Mouse (Mus musculus): ENCODE data around the gene Impdh1. TPM values are rescaled to one million over a fixed set of nuclear protein-coding genes. Genes with fewer than 3 reads are reported as not detected.

Gene Impdh1
- polyA plus RNA-seq, 1 experiment from 2014 or later, result 65.0 TPM

Small RNA genes lying within 50 kb of the gene (microRNA-seq; reads per million reads assigned to microRNA genes)
- gene Gm24303, result not detected

Other genes with a start within 250 kb of the Impdh1 start
- not detected in 2 replicates for gene Lep, start 156.1 kb downstream of the Impdh1 start, polyA plus RNA-seq (2016; fragmentation: Nextera tagmentation; extraction: Ambion mirVana)
- gene Rbm28, start 51.4 kb downstream of the Impdh1 start, polyA plus RNA-seq (2016; fragmentation: Nextera tagmentation; extraction: Ambion mirVana), result 50.3 and 56.0 TPM in 2 replicates
- 2.1 and 2.9 TPM in 2 replicates for gene Prrt4, start 36.8 kb downstream of the Impdh1 start, polyA plus RNA-seq (2016; fragmentation: Nextera tagmentation; extraction: Ambion mirVana)
- 28.1 and 30.9 TPM in 2 replicates for gene Hilpda, start 56.1 kb upstream of the Impdh1 start, polyA plus RNA-seq (2016; fragmentation: Nextera tagmentation; extraction: Ambion mirVana)
- gene Fam71f2, start 63.2 kb upstream of the Impdh1 start, polyA plus RNA-seq (2016; fragmentation: Nextera tagmentation; extraction: Ambion mirVana), result 0.45 and 0.71 TPM in 2 replicates
- gene Fam71f1, start 102.8 kb upstream of the Impdh1 start, polyA plus RNA-seq (2016; fragmentation: Nextera tagmentation; extraction: Ambion mirVana), result not detected in 2 replicates
- 199 and 223 TPM in 2 replicates for gene Calu, start 131.7 kb upstream of the Impdh1 start, polyA plus RNA-seq (2016; fragmentation: Nextera tagmentation; extraction: Ambion mirVana)
- gene Opn1sw, start 172.1 kb upstream of the Impdh1 start, polyA plus RNA-seq (2016; fragmentation: Nextera tagmentation; extraction: Ambion mirVana), result 0.18 and 0.24 TPM in 2 replicates
- 33.1 and 39.9 TPM in 2 replicates for gene Ccdc136, start 179.9 kb upstream of the Impdh1 start, polyA plus RNA-seq (2016; fragmentation: Nextera tagmentation; extraction: Ambion mirVana)
- gene Flnc, start 216.9 kb upstream of the Impdh1 start, polyA plus RNA-seq (2016; fragmentation: Nextera tagmentation; extraction: Ambion mirVana), result 10.1 and 11.1 TPM in 2 replicates